Mouse (Mus musculus): ENCODE measurements around the gene Cnga1.
A peak's percentile ranks its signal among the peaks of the same experiment; 100 is the strongest.

Cnga1 gene

DNA sequence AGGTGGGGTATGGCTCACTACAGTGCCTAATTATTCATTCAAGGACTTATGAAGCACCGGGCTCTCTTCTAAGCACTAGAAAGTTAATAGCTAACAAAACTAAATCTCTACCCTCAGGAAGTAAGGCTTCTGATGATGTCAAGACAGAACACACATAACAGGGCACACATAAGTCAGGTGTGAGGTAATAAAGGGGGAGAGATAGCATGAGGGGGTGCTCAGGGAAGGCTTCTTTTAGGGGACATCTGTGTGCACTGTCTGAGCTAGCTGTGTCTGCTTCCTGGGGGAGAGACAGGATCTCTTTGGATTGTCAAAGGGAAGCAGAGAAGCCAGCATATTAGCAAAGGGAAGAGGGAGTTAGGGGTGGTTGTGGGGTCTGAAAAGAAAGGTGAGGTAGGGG, at the start of gene Cnga1:
Gene Cnga1, minus strand, starts transcription at position 101 of the 400 bp plus-strand sequence.
- DNase-seq (ENCODE audit: low read depth, low spot score): no peak

DNA sequence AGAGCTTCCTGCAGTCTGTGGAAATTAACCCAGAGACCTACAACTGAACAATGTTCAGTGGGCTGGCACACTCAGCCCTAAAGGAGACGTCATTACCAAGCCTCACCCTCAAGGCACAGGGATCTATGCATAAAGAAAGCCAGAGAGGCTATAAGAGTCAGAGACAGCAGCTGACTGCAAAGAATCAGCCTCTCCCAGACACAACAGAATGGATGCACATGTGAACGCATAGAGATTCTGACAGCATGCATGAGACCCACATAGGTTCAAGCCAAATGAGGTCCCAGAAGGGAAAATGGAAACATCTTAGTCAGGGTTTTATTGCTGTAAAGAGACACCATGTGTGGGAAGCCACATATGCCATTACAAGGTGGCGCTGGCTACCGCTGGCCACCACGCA, 46.4 kb upstream of the Cnga1 start:
- no peak for DNase-seq (ENCODE audit: low read depth, low spot score)

DNA sequence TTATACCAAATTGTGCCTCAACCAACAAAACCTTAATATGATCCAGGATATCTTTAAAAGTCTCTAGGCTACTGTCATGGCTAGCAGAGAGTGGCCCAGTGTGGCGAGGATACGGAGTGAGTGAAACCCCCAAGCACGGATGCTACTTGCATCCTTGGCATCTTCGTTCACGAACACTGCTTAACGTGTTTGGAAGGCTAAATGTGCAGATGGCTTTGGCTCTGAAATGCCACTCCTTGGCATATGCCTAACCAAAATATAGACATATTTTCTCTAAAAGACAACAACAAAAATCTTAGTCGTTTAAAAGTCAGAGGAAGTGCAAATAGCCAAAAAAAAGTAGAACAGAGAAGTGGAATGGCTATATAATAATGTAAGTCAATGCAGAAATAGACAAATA, 45.5 kb upstream of the Cnga1 start:
- DNase-seq (ENCODE audit: low read depth, low spot score): no peak

DNA sequence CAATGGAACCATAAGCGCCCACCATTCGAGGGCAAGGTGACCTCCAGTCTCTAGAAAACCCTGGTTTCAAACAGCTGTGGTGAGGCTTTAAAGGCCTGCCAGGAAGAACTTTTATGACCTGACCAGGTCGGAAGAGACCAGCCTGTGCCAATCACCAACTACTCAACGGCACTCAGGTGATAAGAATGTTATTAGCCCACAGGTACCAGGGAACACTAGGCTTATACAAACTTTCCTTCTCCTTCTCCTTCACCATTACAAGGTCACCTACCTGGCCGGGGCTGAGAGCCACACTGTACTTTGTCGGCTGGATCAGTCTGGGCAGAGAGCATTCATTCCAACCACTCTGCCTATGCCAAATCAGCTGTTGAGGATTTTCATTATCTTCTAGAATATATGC, 37.4 kb upstream of the Cnga1 start:
- DNase-seq (ENCODE audit: low read depth, low spot score): no peak

DNA sequence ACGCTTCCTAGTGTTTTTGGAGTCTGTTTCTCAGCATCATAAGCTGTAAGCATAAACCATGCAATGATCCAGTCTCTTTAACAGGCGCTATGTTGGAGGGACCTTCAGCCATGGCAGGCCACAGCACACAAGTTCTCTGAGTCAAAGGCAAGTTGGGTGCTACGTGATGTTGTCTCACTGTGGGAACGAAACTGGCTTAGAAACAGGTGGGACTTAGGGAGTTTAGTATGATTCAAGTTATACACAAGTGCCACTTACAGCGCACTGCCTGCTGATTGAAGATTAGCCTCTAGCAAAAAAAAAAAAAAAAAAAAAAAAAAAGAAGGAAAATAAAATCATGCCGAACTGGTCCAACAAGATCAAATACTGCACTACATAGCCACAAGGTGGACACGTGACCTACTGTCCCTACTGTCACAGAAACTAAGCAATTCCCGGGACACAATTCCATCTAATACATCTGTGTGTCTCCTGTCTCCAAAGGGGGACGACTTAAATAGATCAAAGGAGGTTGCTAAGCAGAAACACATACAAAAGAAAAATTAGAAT, 31.0 kb upstream of the Cnga1 start:
- no peak for DNase-seq (ENCODE audit: low read depth, low spot score)

DNA sequence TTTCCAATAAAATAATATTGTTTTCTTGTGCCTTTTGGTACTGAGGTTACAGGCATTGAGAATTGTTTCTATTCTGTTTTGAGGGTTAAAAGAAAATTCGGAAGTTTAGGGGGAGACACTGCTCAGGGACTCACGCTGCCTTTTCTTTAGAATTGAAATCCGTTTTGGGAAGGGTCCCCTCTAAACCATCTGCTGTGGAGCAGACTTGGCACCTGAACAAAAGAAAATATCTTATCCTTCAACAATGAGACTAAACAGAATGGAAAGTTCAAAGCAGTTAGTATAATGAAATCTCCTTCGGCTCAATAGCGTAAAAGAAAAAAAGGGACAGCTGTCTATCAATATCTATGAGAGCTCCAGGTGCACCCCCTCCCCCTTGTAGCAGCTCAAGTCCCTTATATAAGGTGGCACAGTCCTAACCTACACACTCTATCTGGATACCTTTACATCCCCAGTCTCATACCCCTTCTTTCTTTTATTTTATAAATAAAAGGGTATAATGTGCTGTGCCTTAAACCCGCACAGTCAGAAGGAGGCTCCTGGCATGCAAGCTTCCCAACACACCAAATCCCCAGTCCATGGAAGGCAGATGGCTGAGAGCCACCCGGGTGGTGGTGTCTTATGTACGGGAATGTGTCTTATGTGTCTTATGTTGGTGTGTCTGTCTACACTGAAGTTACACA, 27.1 kb upstream of the Cnga1 start:
- DNase-seq (ENCODE audit: low read depth, low spot score): no peak

DNA sequence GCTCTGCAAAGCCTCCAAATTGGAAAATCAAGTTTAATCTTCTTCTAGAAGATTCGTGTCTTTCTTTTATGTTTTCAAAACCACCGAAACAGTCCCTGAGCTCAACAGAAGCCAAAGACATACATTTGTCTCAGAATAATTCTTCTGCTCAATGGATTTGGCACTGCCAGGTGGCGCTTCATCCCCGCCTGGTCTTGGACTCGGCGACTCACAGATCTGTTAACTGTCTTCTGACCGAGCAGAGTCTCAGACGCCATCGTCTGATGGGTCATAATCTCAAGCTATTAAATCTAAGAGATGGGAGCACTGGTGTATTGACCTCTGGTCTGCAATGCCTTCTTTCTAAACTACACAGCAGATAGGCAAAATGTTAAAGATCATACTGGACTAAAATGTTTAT, 24.3 kb upstream of the Cnga1 start:
- DNase-seq (ENCODE audit: low read depth, low spot score): no peak

DNA sequence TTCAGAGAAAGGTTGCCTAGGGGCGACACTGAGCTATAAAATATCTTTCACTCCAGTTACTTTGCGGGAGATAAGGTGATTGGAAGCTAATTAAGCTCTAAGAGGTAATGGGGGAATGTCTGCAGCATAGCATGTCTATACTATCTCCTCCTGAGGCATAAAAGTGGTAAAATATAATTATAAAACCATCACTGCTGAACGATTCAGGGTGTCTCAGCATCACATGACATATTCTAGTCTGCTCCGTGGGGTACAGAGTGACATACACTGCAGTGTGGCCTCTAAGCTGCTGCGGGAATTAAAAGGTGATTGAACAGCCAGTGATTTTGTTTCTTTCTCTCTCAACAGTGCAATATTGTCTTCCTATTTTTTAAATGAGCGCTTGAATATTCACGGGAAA, 22.4 kb upstream of the Cnga1 start:
- no peak for DNase-seq (ENCODE audit: low read depth, low spot score)

DNA sequence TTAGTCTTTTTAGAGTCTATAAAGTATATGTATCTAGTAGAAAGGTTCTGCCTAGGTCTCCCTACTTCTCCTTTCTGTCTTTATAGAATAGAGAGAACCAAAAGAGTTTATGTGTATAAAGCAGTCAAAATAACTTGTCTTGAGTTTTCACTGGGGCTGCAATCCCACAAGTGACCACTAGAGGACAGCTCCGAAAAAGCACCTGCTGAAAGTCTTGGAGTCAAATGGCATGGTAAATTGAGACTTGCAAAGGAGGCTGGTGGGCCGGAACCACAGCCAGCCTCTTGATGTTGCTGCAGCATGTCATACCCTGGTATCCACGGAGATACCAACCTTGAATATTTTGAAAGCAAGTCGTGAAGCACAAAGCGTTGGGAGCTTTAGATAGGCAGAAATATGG, 21.2 kb upstream of the Cnga1 start:
- no peak for DNase-seq (ENCODE audit: low read depth, low spot score)

DNA sequence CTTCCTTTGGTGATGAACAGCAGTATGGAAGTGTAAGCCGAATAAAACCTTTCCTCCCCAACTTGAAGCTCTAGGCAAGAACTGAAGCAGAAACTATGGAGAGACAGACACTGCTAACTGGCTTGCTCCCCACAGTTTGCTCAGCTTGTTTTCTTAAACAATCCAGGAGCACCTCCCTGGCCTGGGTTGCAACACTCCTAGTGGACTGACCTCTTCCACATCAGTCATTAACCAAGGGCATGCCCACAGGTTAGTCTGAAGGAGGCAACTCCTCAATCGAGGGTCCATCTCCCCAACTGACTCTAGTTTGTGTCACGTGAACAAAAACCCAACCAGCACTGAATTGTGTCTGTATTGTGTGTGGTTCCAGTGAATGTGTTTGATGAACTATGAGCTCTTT, 20.8 kb upstream of the Cnga1 start:
- no peak for DNase-seq (ENCODE audit: low read depth, low spot score)

DNA sequence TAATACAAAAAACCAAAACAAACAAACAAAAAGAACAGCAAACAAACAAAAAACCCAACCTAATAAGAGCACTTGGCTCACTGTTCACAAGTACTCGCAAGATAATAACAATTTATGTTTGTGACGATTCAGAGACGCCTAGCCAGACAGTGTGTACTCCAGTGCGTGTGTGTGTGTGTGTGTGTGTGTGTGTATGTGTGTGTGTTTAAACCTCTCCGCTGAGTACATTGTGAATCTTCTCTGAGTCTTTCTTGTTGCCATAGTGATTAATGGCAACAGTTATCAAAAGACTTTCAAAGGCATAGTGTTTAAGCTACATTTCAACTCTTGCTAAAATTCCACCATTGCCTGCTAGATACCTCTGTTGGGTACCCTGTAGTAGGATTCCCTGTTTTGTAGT, 20.1 kb upstream of the Cnga1 start:
- DNase-seq (ENCODE audit: low read depth, low spot score): no peak

DNA sequence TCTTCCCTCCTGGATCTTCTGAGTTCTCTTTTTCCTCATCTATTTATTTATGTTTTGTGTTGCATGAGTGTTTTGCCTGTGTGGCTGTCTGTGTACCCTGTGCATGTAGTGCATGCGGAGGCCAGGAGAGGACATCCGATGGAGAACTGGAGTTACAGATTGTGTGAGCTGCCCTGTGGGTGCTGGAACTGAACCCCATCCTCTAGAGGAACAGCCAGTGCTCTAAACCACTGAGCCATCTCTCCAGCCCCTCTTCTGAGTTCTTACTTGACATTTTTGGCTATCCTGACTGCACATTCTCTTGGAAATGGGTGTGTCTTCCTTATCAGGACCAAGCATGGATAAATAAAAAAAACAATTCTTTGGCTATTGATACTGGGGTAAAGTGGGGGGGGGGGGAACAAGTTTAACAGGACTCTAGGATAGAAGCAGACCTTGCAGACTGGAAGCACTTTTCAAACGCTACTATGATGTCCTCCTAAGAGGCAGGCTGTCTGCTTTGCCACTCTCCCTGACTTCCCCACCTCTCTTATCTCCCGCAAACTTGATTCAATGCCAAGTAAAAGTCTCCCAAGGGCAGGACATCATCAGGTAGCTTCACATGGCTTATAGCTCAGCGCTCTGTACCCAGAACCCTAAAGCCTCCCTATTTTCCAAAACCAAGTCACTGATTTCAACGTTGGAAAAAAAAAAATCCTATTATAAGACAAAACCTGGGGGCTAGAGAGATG, 17.1 kb upstream of the Cnga1 start:
- no peak for DNase-seq (ENCODE audit: low read depth, low spot score)

DNA sequence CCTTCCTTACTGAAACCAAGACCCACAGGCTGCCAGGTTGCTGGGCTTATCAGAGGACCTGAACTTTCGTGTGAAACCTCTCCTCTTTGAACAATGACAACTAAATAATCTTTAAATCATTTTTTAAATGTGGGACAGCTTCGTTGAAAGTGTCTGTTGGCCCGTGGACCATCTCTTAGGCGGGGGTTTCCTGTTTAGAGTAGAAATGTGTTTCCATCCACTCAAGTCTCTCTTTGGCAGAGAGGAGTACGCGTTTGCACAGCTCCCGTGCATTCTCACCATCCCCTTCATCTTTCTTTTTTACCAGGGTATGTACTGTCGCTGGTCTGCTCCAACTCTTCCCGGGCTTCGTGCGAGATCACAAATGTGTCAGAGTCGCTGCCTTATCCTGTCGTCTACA, 14.3 kb upstream of the Cnga1 start:
- DNase-seq (ENCODE audit: low read depth, low spot score): no peak

DNA sequence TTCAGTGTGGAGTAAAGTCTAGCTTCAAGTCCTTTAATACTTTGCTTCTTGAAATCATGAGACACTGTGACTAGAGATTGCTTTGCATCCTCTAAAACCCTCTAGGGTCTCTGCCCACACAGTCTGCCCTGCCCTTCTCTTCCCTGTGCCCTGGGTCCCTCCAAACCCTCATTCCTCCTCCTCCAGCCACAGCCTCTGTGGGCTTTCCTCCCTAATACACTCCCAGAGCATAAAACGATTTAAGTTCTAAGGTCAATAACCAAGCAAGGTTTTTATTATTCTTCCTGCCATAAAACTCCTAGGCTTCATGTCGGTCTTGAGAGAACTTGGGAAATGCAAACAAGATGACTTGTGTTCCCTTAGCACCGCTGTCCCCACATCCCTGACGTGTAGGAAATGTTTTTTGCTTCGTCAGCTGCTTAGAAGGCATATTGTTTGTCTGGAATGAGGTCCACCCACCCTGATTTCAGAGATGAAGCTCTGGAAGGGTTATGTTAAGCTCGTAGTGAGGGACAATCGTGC, 12.3 kb upstream of the Cnga1 start:
- no peak for DNase-seq (ENCODE audit: low read depth, low spot score)

DNA sequence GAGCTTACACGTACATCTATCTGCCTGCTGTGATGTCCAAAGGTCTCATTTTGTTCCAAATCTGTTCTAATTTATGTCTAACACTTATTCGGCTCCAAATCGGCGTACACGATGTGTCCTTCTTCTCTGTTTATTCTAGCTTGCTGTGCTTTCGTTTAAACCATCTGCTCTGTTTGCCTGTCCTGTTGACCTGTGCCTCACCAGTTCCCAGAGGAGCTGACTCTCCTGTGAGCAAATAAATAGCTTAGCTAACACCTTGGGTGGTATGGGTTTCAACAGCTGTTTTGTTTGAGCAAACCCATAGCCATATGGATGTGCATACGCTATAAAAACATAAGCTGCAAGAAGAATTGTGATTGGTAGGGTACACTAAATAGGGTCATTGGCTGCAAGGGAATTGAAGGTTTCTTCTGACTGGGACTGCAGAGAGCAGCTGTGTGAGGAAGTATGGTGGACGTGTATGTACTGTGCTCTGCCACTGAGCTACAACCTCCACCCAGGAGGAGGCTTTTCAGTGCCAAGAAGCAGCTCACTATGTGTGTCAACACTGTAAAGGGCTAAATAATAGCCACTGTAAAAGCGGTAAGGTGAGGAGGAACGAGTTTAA, 9.1 kb upstream of the Cnga1 start:
- DNase-seq (ENCODE audit: low read depth, low spot score): no peak

DNA sequence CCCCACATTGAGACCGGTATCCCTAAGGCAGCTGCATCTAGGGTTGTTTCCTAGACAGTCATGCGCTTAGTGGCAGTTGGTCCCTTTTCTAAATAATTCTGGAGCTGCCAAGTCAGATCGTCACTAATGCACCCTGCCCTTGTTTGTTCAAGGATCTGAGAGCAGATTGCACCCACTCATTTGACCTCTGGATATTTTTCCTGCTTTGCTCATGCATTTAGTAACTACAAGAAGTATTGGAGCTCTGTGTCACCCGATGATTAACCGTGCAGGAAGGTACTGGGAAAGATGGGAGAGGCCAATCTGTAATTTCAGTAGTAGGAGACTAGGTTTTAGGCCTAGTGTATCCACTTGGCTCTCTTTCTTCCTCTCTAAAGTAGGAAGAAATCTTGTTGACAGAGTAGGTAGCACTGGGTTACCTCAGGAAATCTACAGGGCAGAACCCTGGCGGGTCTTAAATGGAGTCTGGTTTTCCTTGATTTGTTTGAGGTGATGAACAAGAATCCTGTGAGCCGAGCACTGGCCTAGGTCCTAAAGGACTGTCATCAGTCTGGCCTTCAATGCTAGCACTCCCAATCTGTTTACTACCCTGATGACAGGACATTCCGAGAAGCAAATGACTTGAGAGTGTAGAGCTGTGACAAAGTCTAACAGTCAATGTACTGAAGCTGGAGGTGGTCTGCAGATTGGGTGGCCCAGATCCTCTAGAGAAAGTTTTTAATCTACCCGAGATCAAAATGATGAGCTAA, 5.1 kb upstream of the Cnga1 start:
- DNase-seq (ENCODE audit: low read depth, low spot score): no peak

DNA sequence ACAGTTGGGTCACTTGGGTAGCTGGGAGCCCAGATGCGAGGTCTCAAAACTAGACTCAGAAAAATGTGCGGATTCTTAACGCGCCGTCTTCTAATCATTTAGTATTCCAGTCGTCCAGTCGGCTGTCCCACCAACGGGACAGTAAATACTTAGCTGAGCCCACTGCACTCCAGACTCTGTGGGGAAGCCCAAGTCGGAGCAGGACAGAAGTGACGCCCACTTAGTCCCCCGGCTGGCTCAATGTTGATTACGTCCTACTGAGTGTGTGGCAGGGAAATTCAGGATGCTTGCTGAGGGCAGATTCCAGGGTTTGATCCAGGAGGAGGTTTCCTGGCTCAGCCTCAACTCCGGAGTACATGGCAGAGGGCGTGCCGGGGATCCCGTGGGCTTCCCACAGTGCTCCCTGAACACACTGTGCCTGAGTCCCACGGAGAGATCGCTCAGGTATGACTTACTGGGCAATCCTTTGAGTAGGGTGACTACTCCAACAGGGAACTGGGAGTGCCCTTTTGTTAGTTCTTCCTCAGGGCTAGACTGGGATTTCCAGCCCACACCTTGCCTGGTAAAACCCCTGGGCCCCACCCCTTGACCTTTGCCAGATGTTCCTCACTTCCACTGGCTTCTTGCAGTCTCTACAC, 4.0 kb upstream of the Cnga1 start:
- DNase-seq (ENCODE audit: low read depth, low spot score): no peak

DNA sequence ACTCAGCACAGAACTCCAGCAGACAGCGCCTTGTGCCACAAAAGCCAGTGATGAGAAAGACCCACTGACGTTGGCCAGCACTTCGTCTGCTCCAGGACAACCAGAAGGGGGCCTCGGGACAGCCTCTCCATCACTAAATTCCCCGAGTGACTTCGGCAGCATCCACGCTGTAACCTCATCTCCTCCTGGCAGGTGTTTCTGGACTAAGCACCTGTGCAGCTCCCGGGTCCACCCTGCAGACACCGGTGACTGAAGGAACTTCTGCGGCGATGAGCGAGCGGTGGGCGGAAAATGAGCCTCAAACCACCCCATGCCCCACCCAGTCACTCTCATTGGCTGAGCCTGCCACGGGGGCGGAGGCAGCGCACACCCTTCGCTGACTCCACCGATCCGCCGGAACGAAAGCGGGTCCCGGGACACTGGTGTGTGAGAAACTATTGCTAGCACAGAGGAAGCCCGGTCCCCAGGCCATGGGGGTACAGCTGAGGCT, 3.4 kb upstream of the Cnga1 start, which contains the start of gene Nipal1:
Gene Nipal1, plus strand, starts transcription at position 378 of the 490 bp plus-strand sequence.
- DNase-seq (ENCODE audit: low read depth, low spot score): peak; percentile 59

DNA sequence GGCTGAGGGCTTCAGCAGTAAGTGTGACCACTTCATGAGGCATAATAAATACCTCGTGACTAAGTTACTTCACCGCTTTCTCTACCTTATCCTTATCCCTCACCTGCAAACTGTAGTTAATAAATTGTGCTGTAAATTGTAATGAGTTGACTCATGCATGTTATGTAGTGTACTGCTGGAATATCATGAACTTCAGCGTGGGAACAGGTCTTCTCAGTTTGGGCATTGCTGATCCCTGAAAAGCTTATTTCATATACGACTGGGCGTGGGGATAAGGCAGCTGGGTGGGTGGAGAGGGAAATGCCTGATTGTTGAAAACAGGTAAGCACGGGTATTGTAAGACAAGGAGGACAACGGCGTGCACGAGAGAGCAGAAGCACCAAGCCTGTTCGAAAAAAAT, 2.9 kb upstream of the Cnga1 start:
- DNase-seq (ENCODE audit: low read depth, low spot score): no peak

DNA sequence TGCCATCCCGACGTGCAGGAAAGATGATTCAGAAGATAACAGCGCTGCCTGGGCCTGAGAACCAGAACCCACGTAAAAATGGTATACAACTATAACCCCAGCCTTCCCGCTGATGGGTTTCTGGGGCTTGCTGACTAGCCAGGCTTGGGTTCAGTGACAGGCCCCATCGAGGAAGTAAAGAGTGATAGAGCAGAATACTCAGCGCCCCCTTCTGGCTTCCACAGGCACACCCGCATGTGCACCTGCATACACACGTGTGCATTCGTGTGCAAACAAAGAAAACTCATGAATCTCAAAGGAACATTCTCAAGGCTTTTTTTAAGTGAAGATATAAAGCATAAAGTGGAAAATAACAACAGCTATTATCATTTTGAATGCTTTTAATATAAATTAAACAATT, 2.1 kb upstream of the Cnga1 start:
- no peak for DNase-seq (ENCODE audit: low read depth, low spot score)

DNA sequence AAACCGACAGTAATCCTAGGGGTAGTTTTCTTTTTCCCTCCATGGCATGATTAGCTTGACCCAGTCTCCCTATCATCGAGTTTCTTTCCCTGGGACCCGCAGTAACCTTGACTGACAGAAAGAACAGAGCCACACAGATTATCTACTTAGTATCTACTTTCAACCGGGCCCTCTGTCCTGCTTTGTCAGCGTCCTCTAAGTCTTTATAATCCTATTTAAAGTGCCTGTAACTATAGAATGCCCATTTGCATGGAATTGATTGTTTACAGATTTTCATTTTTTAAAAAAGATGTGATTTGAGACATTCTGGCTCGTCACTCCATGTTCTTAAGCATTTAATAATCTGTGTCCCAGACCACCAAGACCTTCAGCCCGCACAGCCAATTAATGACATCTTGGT, 420 bp downstream of the Cnga1 start:
- peak; percentile 67 for DNase-seq (ENCODE audit: low read depth, low spot score)

Data from retina, adult 2 months (tissue).